Mouse (Mus musculus) G1E (cell line): ENCODE measurements around the gene Pak1ip1.

Experiments
- CTCF ChIP-seq: IDR thresholded peaks from 2 replicates; pipeline ENCODE4 v1.5.1; 2012; ENCODE audit warnings: low read depth, low read length, inconsistent platforms, mixed read lengths
- GATA1 ChIP-seq: IDR thresholded peaks from 2 replicates; pipeline ENCODE4 v1.6.1; 2012; ENCODE audit warnings: borderline replicate concordance, low read length, inconsistent platforms, mixed read lengths
- GATA2 ChIP-seq: IDR thresholded peaks from 2 replicates; pipeline ENCODE4 v1.6.1; 2012; ENCODE audit warnings: low read depth, low read length, inconsistent platforms, borderline replicate concordance
- POLR2AphosphoS5 ChIP-seq: IDR thresholded peaks from 2 replicates; pipeline ENCODE4 v1.6.1; 2012; ENCODE audit warnings: low read depth, low read length, inconsistent platforms; ENCODE audit not compliant: insufficient replicate concordance

- TF ChIP-seq CTCF (no peak), GATA1 (no peak), GATA2 (no peak), POLR2AphosphoS5 (no peak)
These were observed 51.1 kb downstream of the Pak1ip1 start for GRCm38 (mm10) chr13:41051965-41052364.
